Mouse (Mus musculus) liver, postnatal 0 days (tissue): ENCODE data around the gene Slx4ip.

ENCODE experiments used
- CTCF ChIP-seq: sonication (generic); IDR thresholded peaks from 2 replicates; pipeline ENCODE4 v1.5.1; 2016; ENCODE audit warnings: antibody characterized with exemption, low read depth
- EP300 ChIP-seq: IDR thresholded peaks from 2 replicates; pipeline ENCODE4 v1.6.1; 2016; ENCODE audit warnings: antibody characterized with exemption, low read depth, mild to moderate bottlenecking

- no peak for TF ChIP-seq CTCF
- no peak for TF ChIP-seq EP300
These were observed 176.6 kb downstream of the Slx4ip start for GRCm38 (mm10) chr2:137067479-137068110.
